Mouse (Mus musculus) cerebellum, postnatal 25 days (tissue): ENCODE measurements around the gene Olfr360.
"Not testable (repeated sequence)": the region's sequence is repeated elsewhere in the genome, so short reads cannot be mapped to it uniquely, and the experiment has no call there.

Experiments used
- DNase-seq, 2 experiments: peaks; one replicate each; pipeline ENCODE4 v3.0.0; 2021; ENCODE audit warnings: mixed read lengths in 2 of 2

Olfr360 gene

GRCm38 (mm10) chr2:37065446-37065845 is at the start of gene Olfr360:
Olfr360 (plus strand) TSS chr2:37065746.
- no peak for DNase-seq

DNA sequence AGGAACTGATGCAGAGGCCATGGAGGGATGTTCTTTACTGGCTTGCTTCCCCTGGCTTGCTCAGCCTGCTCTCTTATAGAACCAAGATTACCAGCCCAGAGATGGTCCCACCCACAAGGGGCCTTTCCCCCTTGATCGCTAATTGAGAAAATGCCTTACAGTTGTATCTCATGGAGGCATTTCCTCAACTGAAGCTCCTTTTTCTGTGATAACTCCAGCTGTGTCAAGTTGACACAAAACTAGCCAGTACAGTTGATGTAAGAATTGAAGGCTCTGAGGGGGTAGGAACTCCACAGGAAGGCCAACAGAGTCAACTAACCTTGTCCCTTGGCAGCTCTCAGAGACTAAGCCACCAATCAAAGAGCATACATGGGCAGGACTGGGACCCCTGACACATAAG is 23.6 kb downstream of the Olfr360 start, which contains the start of gene Olfr361:
Gene Olfr361, minus strand, starts transcription at position 101 of the 400 bp plus-strand sequence.
- DNase-seq, result not testable (repeated sequence)

DNA sequence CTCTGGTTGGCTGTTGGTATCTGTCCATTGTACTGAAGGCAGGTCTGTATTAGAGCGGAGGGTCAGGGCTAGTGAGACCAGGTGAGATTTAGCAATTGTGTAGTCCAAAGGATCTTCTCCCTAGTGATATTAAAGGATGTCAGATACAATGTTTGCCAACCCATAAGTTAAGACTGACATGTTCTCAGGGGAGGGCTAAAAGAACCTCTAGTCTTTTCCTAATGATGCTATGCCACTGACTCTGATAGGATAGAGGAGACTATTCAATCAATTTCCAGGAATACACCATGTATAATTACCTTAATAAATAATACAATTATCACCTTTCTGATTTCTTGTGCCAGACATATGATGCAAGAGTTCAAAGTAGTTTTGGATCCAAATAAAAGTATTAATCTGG is 52.3 kb downstream of the Olfr360 start, which contains the start of gene Olfr362:
Gene Olfr362, minus strand, starts transcription at position 101 of the 400 bp plus-strand sequence.
- no peak for DNase-seq
